Mouse (Mus musculus): Measurements from ENCODE around the gene Cbx6. TPM values are rescaled to one million over a fixed set of nuclear protein-coding genes. Genes with fewer than 3 reads are reported as not detected.

The Cbx6 gene
- total RNA-seq, 2 experiments from 2014 or later: 41.0 to 43.1 TPM

DNA sequence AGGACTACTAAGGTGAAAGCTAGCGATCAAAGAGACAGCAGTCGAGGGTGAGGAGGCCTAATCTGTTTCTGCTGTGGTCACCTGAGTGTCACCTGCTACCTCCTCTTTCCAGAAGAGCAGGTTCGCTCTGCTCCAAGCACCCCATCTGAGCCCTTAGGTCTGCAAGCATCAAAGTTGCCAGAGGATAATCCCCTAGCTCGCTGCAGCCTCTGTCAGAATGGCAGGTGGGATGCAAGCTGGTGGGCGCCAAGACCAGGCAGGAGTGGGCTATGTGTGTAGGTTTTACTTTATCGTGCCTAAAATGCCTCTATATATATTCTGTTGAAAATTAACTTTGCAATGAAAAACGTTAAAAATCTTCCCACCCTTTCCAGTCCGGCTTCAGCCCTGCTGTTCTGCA is 29.2 kb downstream of the Cbx6 start:
- no peak for DNase-seq (ENCODE audit: low spot score in 2 of 2)

DNA sequence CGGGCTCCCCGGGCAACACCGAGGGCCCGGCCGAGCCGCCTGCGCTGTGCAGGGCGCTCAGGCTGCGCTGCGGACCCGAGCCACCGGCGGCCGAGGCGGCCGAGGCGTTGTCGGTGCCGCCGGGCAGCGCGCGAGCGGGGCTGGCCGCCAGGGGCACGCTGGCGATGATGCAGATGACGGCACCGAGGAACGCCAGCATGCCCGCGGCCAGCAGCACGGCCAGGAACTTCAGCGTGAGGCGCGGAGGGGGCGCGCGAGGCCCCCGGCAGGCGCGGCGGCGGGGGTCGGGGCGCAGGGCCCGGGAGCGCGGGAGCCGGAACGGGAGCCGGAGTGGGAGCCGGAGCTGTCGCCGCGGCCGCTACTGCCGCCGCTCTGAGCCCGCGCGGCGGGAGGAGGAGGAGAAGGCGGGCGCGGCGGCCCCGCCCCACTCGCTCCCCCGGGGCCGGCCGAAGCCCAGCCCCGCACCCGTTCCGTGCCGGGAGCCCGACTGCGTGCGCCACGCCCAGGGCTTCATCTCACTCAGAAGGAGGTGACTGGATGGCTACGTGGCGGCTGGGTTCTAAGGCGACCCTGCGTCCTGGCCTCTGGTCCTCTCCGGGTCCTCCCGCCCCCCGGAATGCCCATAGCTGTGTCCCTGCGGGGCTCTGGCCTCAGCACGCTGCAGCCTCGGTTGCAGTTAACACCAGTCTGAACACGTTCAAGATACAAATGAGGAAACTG is 30.0 kb downstream of the Cbx6 start, which contains the start of gene Nptxr:
Nptxr (minus strand) TSS at position 415 of the 720 bp plus-strand sequence.
- peak; percentile 57 to 74 for DNase-seq (ENCODE audit: low spot score in 2 of 2)

DNA sequence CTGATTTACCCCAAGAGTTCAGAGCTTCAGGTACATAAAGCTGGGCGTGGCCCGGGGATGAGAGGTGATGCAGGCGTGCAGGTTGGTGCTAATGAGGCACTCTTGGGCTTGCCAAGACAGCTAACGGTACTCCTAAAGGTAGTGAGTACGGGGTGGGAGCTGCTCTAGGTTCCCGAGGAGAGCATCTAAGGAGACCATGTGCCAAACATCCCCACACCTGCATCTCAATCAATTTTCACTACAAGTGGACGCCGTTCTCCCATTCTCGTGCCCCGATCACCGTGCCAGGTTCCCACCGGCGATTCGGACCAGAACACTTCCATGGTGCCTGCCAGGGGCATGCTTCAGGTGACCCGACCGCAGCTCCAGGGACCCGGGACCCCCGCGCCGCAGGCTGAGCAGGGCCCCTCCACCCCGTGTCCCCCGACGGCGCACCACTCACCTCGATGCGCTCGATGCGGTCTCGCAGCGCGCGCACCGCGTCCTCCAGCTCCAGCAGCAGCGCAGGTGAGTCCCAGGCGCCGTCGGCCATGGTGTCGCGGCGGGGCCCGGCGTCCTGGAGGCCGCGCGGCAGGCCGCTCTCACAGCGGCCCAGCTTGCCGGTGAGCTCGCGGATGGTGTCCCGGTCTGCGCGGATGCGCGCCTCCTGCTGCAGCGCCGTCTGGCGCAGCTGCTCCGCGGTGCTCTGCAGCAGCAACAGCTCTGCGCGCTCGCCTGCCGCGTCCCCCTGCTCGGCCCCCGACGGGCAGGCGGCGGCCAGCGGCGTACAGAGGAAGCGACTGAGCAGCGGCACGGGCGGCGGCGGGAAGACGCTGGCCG is 30.7 kb downstream of the Cbx6 start:
- DNase-seq (ENCODE audit: low spot score in 2 of 2): peak in 1 of 2 experiments; percentile 32

DNA sequence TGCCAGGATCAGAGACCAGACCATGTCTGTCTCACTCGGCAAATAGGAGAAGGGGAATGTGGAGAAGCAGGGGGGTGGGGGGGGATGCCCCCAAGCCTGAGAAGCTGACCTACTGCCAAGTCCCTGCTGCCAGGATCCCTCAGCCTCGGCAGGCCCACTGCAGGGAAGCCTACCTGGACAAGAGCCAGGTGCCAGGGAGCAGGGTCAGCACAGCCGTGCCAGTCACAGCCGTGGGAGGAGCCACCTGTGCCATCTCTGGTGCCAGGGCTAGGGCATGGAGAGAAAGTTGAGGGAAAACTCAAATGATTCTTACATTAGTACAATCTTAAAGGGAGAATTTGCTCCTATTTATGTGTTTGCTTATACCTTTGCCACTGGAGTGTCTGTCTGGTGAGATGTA is 32.2 kb downstream of the Cbx6 start:
- DNase-seq (ENCODE audit: low spot score in 2 of 2): no peak

DNA sequence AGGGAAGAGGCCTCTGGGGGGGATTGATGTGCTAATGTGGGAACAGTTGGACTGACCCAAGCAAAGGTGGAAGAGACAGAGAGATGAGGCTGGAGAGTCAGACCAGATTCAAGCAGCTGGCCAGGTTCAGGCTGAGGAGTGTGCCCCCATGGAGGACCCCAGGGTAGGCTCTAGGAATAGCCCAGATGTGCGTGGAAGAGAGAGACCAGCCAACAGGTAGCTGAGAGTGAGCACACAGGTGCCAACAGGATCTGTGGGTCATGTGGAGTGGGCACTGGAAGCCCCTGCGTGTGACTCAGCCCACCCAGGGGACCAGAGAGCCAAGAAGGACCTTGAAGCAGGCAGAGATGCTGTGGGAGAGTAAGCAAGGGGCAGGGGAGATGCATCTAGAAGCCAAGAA is 32.8 kb downstream of the Cbx6 start:
- DNase-seq (ENCODE audit: low spot score in 2 of 2): no peak

DNA sequence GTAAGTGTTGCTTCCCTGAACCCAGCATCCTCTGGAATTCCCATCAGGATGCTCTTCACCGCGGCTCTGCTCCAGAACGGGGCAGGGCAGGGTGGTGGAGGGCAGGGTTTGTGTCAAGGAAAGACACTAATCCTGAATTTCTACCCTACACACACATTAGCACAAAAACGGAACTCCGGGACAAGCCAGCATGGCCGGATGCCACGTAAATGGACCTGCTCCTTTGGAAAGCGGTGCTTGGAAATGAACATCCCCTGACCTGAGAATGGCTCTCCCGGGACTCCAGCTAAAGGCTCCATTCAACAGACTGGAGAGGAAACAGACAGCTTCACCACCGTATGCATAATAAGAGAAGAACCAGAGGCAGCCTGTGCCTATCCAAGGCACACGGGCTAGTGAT is 33.8 kb downstream of the Cbx6 start:
- no peak for DNase-seq (ENCODE audit: low spot score in 2 of 2)

DNA sequence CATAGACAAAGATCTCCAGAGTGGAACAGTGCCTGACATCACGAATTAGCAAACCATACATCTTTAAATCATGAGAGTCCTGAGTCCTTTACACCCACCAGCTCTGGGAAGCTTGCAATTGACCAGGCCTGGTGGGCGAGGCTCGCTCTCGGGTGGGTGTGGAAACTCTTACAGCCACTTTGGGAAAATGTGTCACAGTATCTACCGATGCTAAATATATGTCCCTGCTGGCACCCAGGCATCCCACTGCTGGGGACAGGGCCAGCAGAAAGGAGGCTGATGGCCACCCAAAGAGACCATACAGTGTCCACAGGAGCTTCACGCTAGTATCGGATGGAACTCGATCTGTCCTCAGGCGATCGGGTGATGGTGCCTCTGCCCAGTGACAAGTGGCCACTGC is 35.9 kb downstream of the Cbx6 start:
- DNase-seq (ENCODE audit: low spot score in 2 of 2): no peak

DNA sequence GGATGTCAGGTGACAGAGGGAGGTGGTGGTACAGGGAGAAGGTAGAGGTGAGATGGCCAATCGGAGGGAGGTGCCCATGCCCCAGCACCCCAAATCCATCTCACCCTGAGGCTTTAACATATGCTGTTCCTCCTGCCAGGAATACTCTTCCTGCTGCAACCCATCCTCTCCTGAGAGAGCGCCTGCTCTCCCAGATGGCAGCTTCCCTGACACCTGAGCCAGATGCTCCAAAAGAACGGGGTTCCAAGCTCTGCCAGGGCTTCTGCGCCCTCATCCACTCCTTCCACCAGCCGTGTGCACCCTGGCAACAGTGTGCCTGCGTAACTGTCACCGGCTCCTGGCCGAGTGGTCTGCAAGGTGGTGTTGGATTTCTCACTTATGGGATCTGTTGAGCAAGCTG is 36.8 kb downstream of the Cbx6 start:
- DNase-seq (ENCODE audit: low spot score in 2 of 2): no peak

DNA sequence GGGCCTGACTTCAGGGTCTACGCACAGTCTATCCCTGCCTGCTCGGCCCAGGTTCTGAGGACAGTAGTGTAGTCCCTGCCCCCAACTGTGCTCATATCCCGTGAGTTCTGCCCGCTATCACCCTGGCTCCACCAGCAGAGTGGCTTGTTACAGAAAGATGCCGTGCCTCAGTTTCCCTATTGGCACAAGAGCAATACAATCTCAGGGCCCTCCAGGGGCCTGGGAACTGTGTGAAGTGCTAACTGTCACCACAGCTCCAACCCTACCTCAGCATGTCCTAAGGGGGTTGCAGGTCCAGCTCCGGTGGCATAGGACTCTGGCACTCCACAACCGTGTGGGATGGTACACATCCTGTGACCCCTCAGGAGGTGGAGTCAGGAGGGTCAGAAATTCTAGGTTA is 37.4 kb downstream of the Cbx6 start:
- DNase-seq (ENCODE audit: low spot score in 2 of 2): no peak

DNA sequence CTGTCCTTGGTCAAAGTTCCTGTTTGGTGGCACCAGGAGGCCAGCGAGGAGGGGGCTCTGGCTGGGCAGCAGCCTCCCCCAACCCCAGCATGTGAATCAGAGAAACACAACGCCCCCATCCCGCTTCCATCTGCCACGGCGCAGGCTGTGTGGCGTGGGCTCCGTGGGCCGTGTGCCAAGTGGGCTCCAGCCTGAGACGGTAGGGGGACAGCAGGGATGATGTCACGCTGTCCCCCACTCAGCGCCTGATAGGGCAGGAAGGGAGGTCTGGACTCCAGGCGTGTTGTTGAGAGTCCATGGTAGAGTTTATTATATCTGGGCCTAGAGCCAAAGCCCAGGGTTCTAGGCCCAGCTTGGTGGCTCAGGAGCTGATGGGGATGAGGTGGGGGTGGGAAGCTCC is 38.2 kb downstream of the Cbx6 start:
- no peak for DNase-seq (ENCODE audit: low spot score in 2 of 2)

DNA sequence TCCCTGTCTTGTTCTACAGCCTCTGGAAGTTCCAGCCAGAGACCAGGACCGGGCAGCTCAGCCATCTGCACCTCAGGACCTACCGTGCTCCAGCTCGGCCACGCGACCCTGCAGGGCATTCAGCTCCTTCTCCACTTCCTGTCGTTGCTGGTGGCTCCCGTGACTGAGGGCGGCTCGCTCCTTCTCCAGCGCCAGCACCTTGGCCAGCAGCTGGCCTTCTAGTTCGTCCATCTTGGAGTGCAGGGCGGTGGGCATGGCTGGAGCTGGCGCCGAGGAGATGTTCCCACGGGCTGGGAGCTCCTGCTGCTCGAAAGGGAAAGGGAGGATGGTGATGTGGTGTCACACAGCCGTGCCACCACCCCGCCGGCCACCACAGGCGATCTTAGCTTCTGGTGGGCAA is 40.3 kb downstream of the Cbx6 start:
- DNase-seq (ENCODE audit: low spot score in 2 of 2): no peak

DNA sequence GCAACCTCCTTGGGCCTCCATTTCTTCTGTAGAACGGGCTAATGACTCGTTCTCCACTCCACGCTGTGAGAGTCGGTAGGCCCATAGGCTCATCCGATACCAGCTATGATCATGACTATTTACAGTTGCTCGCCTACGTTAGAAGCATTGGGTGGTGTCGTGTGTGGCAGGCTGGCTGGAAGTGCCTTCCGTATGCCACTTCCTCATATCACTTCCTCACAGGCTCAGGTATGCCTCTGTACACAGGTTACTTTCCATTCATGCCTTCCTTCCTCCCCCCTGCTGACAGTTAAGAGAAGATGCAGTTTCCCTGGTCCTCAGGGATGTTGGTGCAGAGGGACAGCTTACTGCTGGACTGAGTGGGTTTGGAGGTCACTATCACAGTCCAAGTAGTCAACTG is 41.4 kb downstream of the Cbx6 start:
- DNase-seq (ENCODE audit: low spot score in 2 of 2): no peak

DNA sequence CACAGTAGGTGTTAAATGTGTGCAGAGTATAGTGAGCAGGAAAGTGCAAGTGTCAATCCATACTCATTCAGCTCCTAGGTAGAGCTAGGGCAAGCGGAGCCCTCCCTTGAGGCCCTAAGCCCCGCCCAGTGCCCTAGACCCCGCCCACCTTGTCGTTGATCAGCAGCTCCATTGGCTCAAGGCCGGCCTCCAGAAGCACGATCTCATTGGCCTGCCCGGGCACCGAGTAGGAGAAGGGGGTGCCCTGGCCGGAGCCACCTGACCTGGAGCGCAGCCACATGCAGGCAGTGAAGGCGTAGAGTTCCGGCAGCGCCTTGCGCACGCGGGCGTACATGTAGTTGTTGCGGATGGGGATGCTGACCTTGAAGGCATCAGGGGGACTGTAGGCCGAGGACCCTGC is 42.0 kb downstream of the Cbx6 start:
- no peak for DNase-seq (ENCODE audit: low spot score in 2 of 2)

DNA sequence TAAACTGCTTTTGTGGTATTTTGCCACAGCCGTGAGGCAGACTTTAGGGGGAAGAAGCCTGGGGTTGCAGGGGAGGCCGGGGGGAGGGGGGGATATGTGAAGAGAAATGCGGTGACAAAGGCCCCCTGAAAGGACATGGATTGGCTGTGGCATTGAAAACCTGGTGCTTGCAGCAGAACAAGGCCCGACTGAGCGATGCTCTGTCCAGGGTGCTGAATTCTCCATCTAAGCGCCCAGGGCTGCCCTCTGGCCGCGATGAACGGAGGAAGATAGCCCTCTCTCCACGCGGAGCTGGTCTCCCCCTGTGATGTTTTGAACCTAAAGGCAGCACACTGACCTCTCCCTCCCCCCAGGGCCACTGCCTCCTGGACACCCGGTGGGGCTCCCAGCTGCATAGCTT is 43.0 kb downstream of the Cbx6 start:
- peak; percentile 37 to 50 for DNase-seq (ENCODE audit: low spot score in 2 of 2)

DNA sequence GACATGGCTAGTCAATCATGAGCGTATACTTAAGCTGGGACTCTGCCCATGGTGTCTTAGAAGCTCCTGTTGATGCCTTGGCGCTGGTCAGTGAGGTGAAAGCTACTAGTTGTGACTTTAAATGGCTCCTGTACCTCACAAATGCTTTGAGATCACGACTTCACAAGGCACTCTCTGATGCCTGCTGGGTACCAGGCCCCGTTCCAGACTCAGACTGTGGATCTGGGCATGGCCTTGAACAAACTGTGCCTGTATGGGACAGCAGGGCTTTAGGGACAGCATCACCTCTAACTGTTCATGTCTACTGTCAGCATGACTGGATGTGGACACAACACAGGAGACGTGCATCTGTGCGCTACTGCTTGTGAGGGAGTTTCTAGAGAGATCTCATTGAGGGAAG is 43.6 kb downstream of the Cbx6 start:
- DNase-seq (ENCODE audit: low spot score in 2 of 2): no peak

DNA sequence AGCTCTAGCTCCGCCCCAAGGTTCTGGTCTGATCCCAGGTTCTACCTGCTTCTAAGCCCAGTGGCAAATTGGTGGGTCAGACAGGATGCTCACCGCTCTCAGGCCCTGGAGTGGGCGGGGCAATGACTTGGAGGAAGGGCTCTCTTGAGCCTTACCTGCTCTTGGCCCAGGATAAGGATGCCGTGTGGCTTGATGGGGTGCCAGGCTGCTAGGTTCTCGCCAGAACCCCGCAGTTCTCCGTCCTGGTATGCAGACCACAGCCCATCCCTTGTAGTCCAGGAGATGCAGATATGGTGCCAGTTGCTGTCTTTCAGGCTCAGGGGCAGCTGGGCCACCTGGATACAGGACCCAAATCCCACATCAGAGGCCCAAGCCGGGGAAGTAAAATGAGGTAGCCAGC is 44.4 kb downstream of the Cbx6 start:
- no peak for DNase-seq (ENCODE audit: low spot score in 2 of 2)

DNA sequence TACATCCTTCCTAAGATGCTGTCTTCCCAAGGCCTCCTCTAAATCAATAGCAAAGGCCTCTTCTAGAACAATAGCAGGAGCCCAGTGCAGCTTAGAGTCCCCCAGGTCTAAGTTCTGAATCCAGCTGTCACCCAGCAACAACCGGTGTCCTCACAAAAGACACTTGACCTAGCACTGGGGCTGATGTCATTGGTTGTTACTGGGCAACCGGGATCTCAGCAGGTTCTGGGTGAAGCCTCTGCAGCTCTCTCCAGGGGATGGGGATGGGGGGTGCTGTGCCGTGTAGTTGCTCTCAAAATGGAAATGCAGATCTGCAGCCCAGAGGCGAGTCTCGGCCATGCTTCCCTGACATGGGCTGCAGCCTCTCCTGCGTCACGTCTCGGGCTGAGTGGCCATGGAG is 46.7 kb downstream of the Cbx6 start:
- DNase-seq (ENCODE audit: low spot score in 2 of 2): no peak

DNA sequence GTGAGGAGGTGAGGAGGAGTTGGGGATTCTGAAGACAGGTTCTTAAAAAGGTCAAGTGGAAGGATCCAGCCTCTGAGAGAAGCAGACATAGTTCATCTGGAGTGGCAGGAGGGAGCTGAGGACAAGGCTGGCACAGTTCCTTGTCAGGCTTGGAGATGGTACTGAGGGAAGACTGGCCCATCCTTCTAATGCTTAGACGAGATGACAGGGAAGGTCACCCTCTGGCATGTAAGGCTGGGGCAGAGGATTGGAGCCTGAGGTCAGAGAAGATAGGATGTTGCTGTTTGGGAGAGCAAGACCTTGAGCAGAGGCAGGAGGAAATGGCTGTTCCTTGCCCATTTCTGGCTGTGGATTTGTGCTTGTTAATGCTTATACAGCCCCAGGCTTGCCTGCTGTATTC is 49.4 kb downstream of the Cbx6 start:
- DNase-seq (ENCODE audit: low spot score in 2 of 2): no peak

DNA sequence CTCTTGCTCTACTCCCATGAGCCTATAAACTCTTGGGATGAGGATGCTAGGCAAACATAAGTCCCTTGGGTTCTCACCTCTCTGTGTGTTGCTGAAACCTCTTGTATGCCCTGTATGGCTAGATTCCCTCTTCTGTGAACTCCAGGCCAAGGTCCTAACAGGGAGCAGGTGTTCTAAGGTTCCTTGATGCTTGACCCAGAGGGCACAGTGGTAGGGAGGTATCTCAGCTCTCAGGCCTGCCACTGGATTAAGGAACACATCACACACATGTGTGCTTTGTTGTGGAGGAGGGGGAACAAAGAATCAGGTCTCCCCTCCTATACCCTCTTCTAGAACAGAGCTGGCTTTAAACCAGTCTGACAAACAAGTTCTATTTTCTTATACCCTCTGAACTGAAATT is 56.7 kb downstream of the Cbx6 start, which contains the start of gene Dnal4:
Dnal4 (minus strand) TSS at position 101 of the 400 bp plus-strand sequence.
- no peak for DNase-seq (ENCODE audit: low spot score in 2 of 2)

DNA sequence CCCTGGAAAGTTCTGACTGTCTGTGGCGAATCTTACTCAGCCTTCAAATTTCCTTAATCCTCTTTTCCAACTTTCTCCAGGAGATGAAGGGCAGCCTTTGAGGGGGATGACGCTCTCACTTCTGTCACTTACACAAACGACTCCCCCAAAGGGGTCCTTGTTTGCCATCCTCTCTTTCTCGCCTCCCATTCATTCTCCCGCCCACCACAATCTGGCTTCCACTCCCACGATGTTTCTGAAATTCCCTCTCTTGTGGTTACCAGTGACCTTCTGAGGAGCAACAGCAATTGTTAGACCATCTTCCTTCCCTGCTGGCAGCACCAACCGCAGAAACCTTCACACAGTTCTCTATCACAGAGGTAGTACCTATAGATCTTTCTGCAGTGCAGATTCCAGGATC is 58.8 kb downstream of the Cbx6 start:
- DNase-seq (ENCODE audit: low spot score in 2 of 2): no peak

DNA sequence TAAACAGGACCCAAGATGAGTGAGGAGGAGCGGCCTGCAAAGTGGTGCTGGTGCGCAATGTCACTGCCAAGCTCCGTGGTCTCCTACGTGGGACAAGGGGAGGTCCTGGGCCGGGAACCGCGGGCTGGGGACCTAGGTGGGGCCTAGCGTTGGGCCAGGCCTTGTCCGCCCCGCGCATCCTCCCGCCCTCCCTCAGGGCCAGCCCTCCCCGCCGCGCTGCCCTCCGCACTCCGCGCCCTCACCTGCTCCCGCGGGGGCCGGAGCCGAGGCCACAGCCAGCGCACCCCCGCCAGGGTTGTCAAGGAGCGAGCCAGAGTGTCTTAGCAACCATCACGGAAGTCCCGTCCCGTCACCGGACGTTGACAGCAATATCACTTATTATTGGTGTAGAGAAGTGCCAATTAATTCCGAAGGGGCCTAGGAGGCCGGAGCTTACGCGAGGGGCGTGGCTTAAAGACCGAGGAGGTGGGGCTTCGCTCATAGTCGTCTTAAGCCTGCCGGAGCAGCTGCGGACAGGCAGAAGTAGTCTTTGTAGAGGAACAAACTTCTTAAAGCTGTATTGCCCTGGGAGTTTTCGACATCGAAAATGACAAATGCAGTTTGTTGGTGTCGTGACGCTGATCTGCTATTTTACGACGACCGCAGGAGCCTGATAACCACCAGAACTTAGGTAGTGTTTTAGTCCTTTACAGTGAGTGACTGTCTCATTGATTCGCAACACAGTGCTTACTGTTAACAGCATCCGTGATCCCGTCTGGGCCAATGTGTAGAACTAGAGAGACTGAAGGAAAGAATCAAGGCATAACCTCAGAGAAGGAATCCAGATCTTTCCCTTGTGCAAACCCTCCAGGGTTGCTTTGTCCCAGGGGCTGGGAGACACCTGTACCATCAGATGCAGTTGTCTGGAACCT is 60.1 kb downstream of the Cbx6 start:
- DNase-seq (ENCODE audit: low spot score in 2 of 2): peak; percentile 84 to 90

All from adrenal gland, adult 18-20 months (tissue).